Mouse (Mus musculus) G1E (cell line): ENCODE measurements around the gene Rbm15. TPM values are rescaled to one million over a fixed set of nuclear protein-coding genes. Genes with fewer than 3 reads are reported as not detected.
A peak's percentile ranks its signal among the peaks of the same experiment; 100 is the strongest.

Experiments used
- ATAC-seq: 2 replicates; pipeline ENCODE4 v1.8.0; 2016; ENCODE audit warnings: mild to moderate bottlenecking; ENCODE audit not compliant: insufficient number of reproducible peaks, poor library complexity, low FRiP score, severe bottlenecking; ENCODE audit errors: extremely low read depth
- DNase-seq: peaks from one replicate; pipeline ENCODE4 v3.0.0; 2012; ENCODE audit warnings: low spot score
- H3K27me3 ChIP-seq: 2 replicates; pipeline ENCODE4 v1.6.1; 2012; ENCODE audit warnings: mild to moderate bottlenecking, low read length, inconsistent platforms; ENCODE audit not compliant: insufficient read depth
- H3K36me3 ChIP-seq: replicated peaks from 2 replicates; pipeline ENCODE3; 2012; ENCODE audit warnings: mild to moderate bottlenecking, inconsistent platforms
- H3K4me1 ChIP-seq: 2 replicates; pipeline ENCODE4 v1.6.1; 2012; ENCODE audit warnings: low read depth, low read length, inconsistent platforms, mixed read lengths; ENCODE audit not compliant: insufficient read depth
- H3K4me3 ChIP-seq: 2 replicates; pipeline ENCODE4 v1.5.1; 2012; ENCODE audit warnings: low read depth, mild to moderate bottlenecking, inconsistent platforms, low read length, moderate library complexity, mixed read lengths
- H3K9me3 ChIP-seq: replicated peaks from 2 replicates; pipeline ENCODE4 v1.6.1; 2012; ENCODE audit warnings: inconsistent platforms
- CTCF ChIP-seq: IDR thresholded peaks from 2 replicates; pipeline ENCODE4 v1.5.1; 2012; ENCODE audit warnings: low read depth, low read length, inconsistent platforms, mixed read lengths
- GATA1 ChIP-seq: IDR thresholded peaks from 2 replicates; pipeline ENCODE4 v1.6.1; 2012; ENCODE audit warnings: borderline replicate concordance, low read length, inconsistent platforms, mixed read lengths
- GATA2 ChIP-seq: IDR thresholded peaks from 2 replicates; pipeline ENCODE4 v1.6.1; 2012; ENCODE audit warnings: low read depth, low read length, inconsistent platforms, borderline replicate concordance
- POLR2AphosphoS5 ChIP-seq: IDR thresholded peaks from 2 replicates; pipeline ENCODE4 v1.6.1; 2012; ENCODE audit warnings: low read depth, low read length, inconsistent platforms; ENCODE audit not compliant: insufficient replicate concordance
- TAL1 ChIP-seq: conservative IDR thresholded peaks from 2 replicates; pipeline ENCODE4 v1.6.1; 2012; ENCODE audit warnings: low read depth, low read length, inconsistent platforms, mixed read lengths
- polyA plus RNA-seq: library from polyadenylated mRNA; stranded (reverse); fragments of >175 nt; gene quantifications from 2 replicates; pipeline ENCODE4 v1.2.3, GENCODE M21; 2012
- total RNA-seq, 2 experiments: library from RNA; stranded (forward) in 1 of 2; stranded (reverse) in 1 of 2; fragments of 200-1000 nt in 1 of 2; fragments of >200 nt in 1 of 2; fragmentation: Nextera tagmentation in 1 of 2; gene quantifications; 2 replicates each; pipeline ENCODE4 v1.2.3; 2014 to 2017

Rbm15 gene
- total and polyA plus RNA-seq, 3 experiments: 5.9 to 105 (median 50.0) TPM

GRCm38 (mm10) chr3:107351706-107352105 lies 18.2 kb upstream of the Rbm15 start:
- Histone ChIP-seq H3K27me3 (peaks cover 33% of the 10 kb centered on the region), H3K36me3 (no peaks in the 10 kb centered on the region), H3K4me3 (no peak overlapping the region), H3K4me1 (no peaks in the 10 kb centered on the region; the same call in 1 of the 2 replicates), H3K9me3 (no peaks in the 10 kb centered on the region)
- no peak for TF ChIP-seq TAL1
- TF ChIP-seq GATA2: no peak
- no peak for TF ChIP-seq POLR2AphosphoS5
- TF ChIP-seq CTCF: no peak
- no peak for TF ChIP-seq GATA1
- DNase-seq (no peak), ATAC-seq (no peak)

- H3K4me1 ChIP-seq: peaks cover 15% of the 10 kb centered on the region
- peaks cover 26% of the 10 kb centered on the region for H3K27me3 ChIP-seq
- TF ChIP-seq TAL1 (no peak), CTCF (no peak), GATA2 (no peak), POLR2AphosphoS5 (no peak), GATA1 (no peak)
- ATAC-seq (no peak), DNase-seq (no peak)
- H3K36me3 ChIP-seq: no peaks in the 10 kb centered on the region
- H3K9me3 ChIP-seq: no peaks in the 10 kb centered on the region
- no peak overlapping the region for H3K4me3 ChIP-seq
Measured at GRCm38 (mm10) chr3:107349006-107349405, 15.5 kb upstream of the Rbm15 start.

- ATAC-seq: peak; percentile 22; the same call in 1 of the 2 replicates
- no peaks in the 10 kb centered on the region for H3K36me3 ChIP-seq
- H3K4me1 ChIP-seq: peaks cover 15% of the 10 kb centered on the region
- TF ChIP-seq POLR2AphosphoS5: no peak
- no peak for TF ChIP-seq TAL1
- no peak for TF ChIP-seq GATA1
- no peak for TF ChIP-seq CTCF
- TF ChIP-seq GATA2: no peak
- H3K9me3 ChIP-seq: no peaks in the 10 kb centered on the region
- H3K4me3 ChIP-seq: no peak overlapping the region
- peaks cover 7% of the 10 kb centered on the region for H3K27me3 ChIP-seq
- DNase-seq: no peak
Measured at GRCm38 (mm10) chr3:107345033-107345725, 11.7 kb upstream of the Rbm15 start.

- H3K27me3 ChIP-seq: peaks cover 3% of the 10 kb centered on the region
- no peak for ATAC-seq
- no peak for TF ChIP-seq TAL1
- no peak for TF ChIP-seq POLR2AphosphoS5
- no peak for TF ChIP-seq GATA2
- no peak for TF ChIP-seq GATA1
- TF ChIP-seq CTCF: no peak
- no peaks in the 10 kb centered on the region for H3K9me3 ChIP-seq
- H3K36me3 ChIP-seq: no peaks in the 10 kb centered on the region
- H3K4me3 ChIP-seq: no peak overlapping the region
- DNase-seq: no peak
- H3K4me1 ChIP-seq: peaks cover 15% of the 10 kb centered on the region
Measured at GRCm38 (mm10) chr3:107343971-107344370, 10.5 kb upstream of the Rbm15 start.

- Histone ChIP-seq H3K4me1 (peaks cover 27% of the 10 kb centered on the region), H3K36me3 (peaks cover 25% of the 10 kb centered on the region), H3K9me3 (no peaks in the 10 kb centered on the region), H3K4me3 (peak overlapping the region; percentile 86), H3K27me3 (no peaks in the 10 kb centered on the region)
- ATAC-seq: no peak
- no peak for TF ChIP-seq GATA2
- no peak for TF ChIP-seq CTCF
- TF ChIP-seq TAL1: no peak
- no peak; the same call in 1 of the 2 replicates for TF ChIP-seq POLR2AphosphoS5
- no peak for TF ChIP-seq GATA1
- no peak for DNase-seq
Measured at GRCm38 (mm10) chr3:107334202-107334934, 895 bp upstream of the Rbm15 start.

GRCm38 (mm10) chr3:107332960-107333380 lies 503 bp downstream of the Rbm15 start:
- DNase-seq: peak; percentile 96
- Histone ChIP-seq H3K9me3 (no peaks in the 10 kb centered on the region), H3K4me3 (peak overlapping the region; percentile 86), H3K36me3 (peaks cover 26% of the 10 kb centered on the region), H3K27me3 (no peaks in the 10 kb centered on the region), H3K4me1 (peaks cover 31% of the 10 kb centered on the region)
- TF ChIP-seq GATA1: no peak
- ATAC-seq: peak; percentile 86
